Mouse (Mus musculus) megakaryocyte-erythroid progenitor cell, adult 5-6 weeks (primary cell): ENCODE results near the gene Rhbdl1. TPM values are rescaled to one million over a fixed set of nuclear protein-coding genes. Genes with fewer than 3 reads are reported as not detected.

Source experiments
- total RNA-seq, 2 experiments: library from RNA; stranded (forward) in 1 of 2; stranded (reverse) in 1 of 2; fragments of 200-1000, 215-1000 nt in 1 of 2; fragments of >200 nt in 1 of 2; fragmentation: Nextera tagmentation in 1 of 2; gene quantifications; 2 replicates each; pipeline ENCODE4 v1.2.3; 2014 to 2017

Rhbdl1 gene
- total RNA-seq, 2 experiments from 2014 or later = 0.47 to 0.50 TPM

Other genes with a start within 250 kb of the Rhbdl1 start
- gene Gng13, start 120.1 kb downstream of the Rhbdl1 start, total RNA-seq (2014; fragmentation: Nextera tagmentation) = not detected in 2 replicates
- not detected in 2 replicates for gene Gng13, start 120.1 kb downstream of the Rhbdl1 start, total RNA-seq (2017)
- gene Chtf18, start 109.9 kb downstream of the Rhbdl1 start, total RNA-seq (2014; fragmentation: Nextera tagmentation) = 59.0 and 65.4 TPM in 2 replicates
- 39.0 and 53.3 TPM in 2 replicates for gene Chtf18, start 109.9 kb downstream of the Rhbdl1 start, total RNA-seq (2017)
- gene Rpusd1, start 109.6 kb downstream of the Rhbdl1 start, total RNA-seq (2014; fragmentation: Nextera tagmentation) = 14.9 and 17.8 TPM in 2 replicates
- 1.8 and 2.1 TPM in 2 replicates for gene Rpusd1, start 109.6 kb downstream of the Rhbdl1 start, total RNA-seq (2017)
- gene Mslnl, start 101.3 kb downstream of the Rhbdl1 start, total RNA-seq (2014; fragmentation: Nextera tagmentation) = not detected in 2 replicates
- gene Mslnl, start 101.3 kb downstream of the Rhbdl1 start, total RNA-seq (2017) = not detected in 2 replicates
- gene Msln, start 82.9 kb downstream of the Rhbdl1 start, total RNA-seq (2014; fragmentation: Nextera tagmentation) = not detected in 2 replicates
- not detected in 2 replicates for gene Msln, start 82.9 kb downstream of the Rhbdl1 start, total RNA-seq (2017)
- 20.4 and 29.9 TPM in 2 replicates for gene Narfl, start 63.5 kb downstream of the Rhbdl1 start, total RNA-seq (2014; fragmentation: Nextera tagmentation)
- gene Narfl, start 63.5 kb downstream of the Rhbdl1 start, total RNA-seq (2017) = 10.3 and 23.8 TPM in 2 replicates
- gene Haghl, start 51.6 kb downstream of the Rhbdl1 start, total RNA-seq (2014; fragmentation: Nextera tagmentation) = 10.7 and 18.1 TPM in 2 replicates
- gene Haghl, start 51.6 kb downstream of the Rhbdl1 start, total RNA-seq (2017) = 11.8 and 15.7 TPM in 2 replicates
- gene Ccdc78, start 50.7 kb downstream of the Rhbdl1 start, total RNA-seq (2014; fragmentation: Nextera tagmentation) = 1.2 TPM in 1 of 2 replicates, not detected in the other
- 0.15 TPM in 1 of 2 replicates, not detected in the other for gene Ccdc78, start 50.7 kb downstream of the Rhbdl1 start, total RNA-seq (2017)
- gene Fam173a, start 44.4 kb downstream of the Rhbdl1 start, total RNA-seq (2014; fragmentation: Nextera tagmentation) = 62.4 and 172 TPM in 2 replicates
- 11.1 and 21.4 TPM in 2 replicates for gene Fam173a, start 44.4 kb downstream of the Rhbdl1 start, total RNA-seq (2017)
- 19.1 TPM in 1 of 2 replicates, not detected in the other for gene AC134908.4, start 41.6 kb downstream of the Rhbdl1 start, total RNA-seq (2014; fragmentation: Nextera tagmentation)
- not detected in 2 replicates for gene AC134908.4, start 41.6 kb downstream of the Rhbdl1 start, total RNA-seq (2017)
- gene Metrn, start 40.2 kb downstream of the Rhbdl1 start, total RNA-seq (2014; fragmentation: Nextera tagmentation) = 20.6 and 22.9 TPM in 2 replicates
- gene Metrn, start 40.2 kb downstream of the Rhbdl1 start, total RNA-seq (2017) = 11.3 and 15.5 TPM in 2 replicates
- 0.26 TPM in 1 of 2 replicates, not detected in the other for gene Fbxl16, start 28.2 kb downstream of the Rhbdl1 start, total RNA-seq (2014; fragmentation: Nextera tagmentation)
- gene Fbxl16, start 28.2 kb downstream of the Rhbdl1 start, total RNA-seq (2017) = not detected in 2 replicates
- 16.6 and 33.3 TPM in 2 replicates for gene Wdr24, start 13.7 kb downstream of the Rhbdl1 start, total RNA-seq (2014; fragmentation: Nextera tagmentation)
- 15.5 and 17.2 TPM in 2 replicates for gene Wdr24, start 13.7 kb downstream of the Rhbdl1 start, total RNA-seq (2017)
- 20.1 and 31.7 TPM in 2 replicates for gene Jmjd8, start 8.4 kb downstream of the Rhbdl1 start, total RNA-seq (2014; fragmentation: Nextera tagmentation)
- gene Jmjd8, start 8.4 kb downstream of the Rhbdl1 start, total RNA-seq (2017) = 19.5 and 21.5 TPM in 2 replicates
- 89.4 and 112 TPM in 2 replicates for gene Stub1, start 3.9 kb downstream of the Rhbdl1 start, total RNA-seq (2014; fragmentation: Nextera tagmentation)
- gene Stub1, start 3.9 kb downstream of the Rhbdl1 start, total RNA-seq (2017) = 77.6 and 77.7 TPM in 2 replicates
- gene Gm20683, start 4.5 kb upstream of the Rhbdl1 start, total RNA-seq (2014; fragmentation: Nextera tagmentation) = 1.7 and 6.4 TPM in 2 replicates
- gene Gm20683, start 4.5 kb upstream of the Rhbdl1 start, total RNA-seq (2017) = not detected in 2 replicates
- 51.2 and 54.8 TPM in 2 replicates for gene Rhot2, start 7.6 kb upstream of the Rhbdl1 start, total RNA-seq (2014; fragmentation: Nextera tagmentation)
- gene Rhot2, start 7.6 kb upstream of the Rhbdl1 start, total RNA-seq (2017) = 21.3 and 27.4 TPM in 2 replicates
- 43.3 and 47.4 TPM in 2 replicates for gene Wdr90, start 24.2 kb upstream of the Rhbdl1 start, total RNA-seq (2014; fragmentation: Nextera tagmentation)
- gene Wdr90, start 24.2 kb upstream of the Rhbdl1 start, total RNA-seq (2017) = 4.6 and 10.0 TPM in 2 replicates
- gene Mcrip2, start 31.5 kb upstream of the Rhbdl1 start, total RNA-seq (2014; fragmentation: Nextera tagmentation) = 87.4 and 109 TPM in 2 replicates
- gene Mcrip2, start 31.5 kb upstream of the Rhbdl1 start, total RNA-seq (2017) = 35.6 and 40.8 TPM in 2 replicates
- gene Mettl26, start 37.8 kb upstream of the Rhbdl1 start, total RNA-seq (2014; fragmentation: Nextera tagmentation) = 26.3 and 37.6 TPM in 2 replicates
- gene Mettl26, start 37.8 kb upstream of the Rhbdl1 start, total RNA-seq (2017) = 9.3 and 19.8 TPM in 2 replicates
- 0.87 TPM in 1 of 2 replicates, not detected in the other for gene Wfikkn1, start 43.6 kb upstream of the Rhbdl1 start, total RNA-seq (2014; fragmentation: Nextera tagmentation)
- gene Wfikkn1, start 43.6 kb upstream of the Rhbdl1 start, total RNA-seq (2017) = 0.19 and 1.4 TPM in 2 replicates
- 2.4 and 8.9 TPM in 2 replicates for gene Rab40c, start 82.4 kb upstream of the Rhbdl1 start, total RNA-seq (2014; fragmentation: Nextera tagmentation)
- gene Rab40c, start 82.4 kb upstream of the Rhbdl1 start, total RNA-seq (2017) = 7.9 and 30.2 TPM in 2 replicates
- 211 and 231 TPM in 2 replicates for gene Pigq, start 107.6 kb upstream of the Rhbdl1 start, total RNA-seq (2014; fragmentation: Nextera tagmentation)
- gene Pigq, start 107.6 kb upstream of the Rhbdl1 start, total RNA-seq (2017) = 102 and 156 TPM in 2 replicates
- not detected in 2 replicates for gene Nhlrc4, start 107.7 kb upstream of the Rhbdl1 start, total RNA-seq (2014; fragmentation: Nextera tagmentation)
- gene Nhlrc4, start 107.7 kb upstream of the Rhbdl1 start, total RNA-seq (2017) = not detected in 2 replicates
- gene A930017K11Rik, start 115.3 kb upstream of the Rhbdl1 start, total RNA-seq (2014; fragmentation: Nextera tagmentation) = not detected in 2 replicates
- gene A930017K11Rik, start 115.3 kb upstream of the Rhbdl1 start, total RNA-seq (2017) = 0.05 TPM in 1 of 2 replicates, not detected in the other
- gene Capn15, start 148.5 kb upstream of the Rhbdl1 start, total RNA-seq (2014; fragmentation: Nextera tagmentation) = 14.8 and 18.4 TPM in 2 replicates
- 1.7 and 3.5 TPM in 2 replicates for gene Capn15, start 148.5 kb upstream of the Rhbdl1 start, total RNA-seq (2017)
- gene Rab11fip3, start 232.3 kb upstream of the Rhbdl1 start, total RNA-seq (2014; fragmentation: Nextera tagmentation) = 0.48 and 3.2 TPM in 2 replicates
- 0.33 and 0.65 TPM in 2 replicates for gene Rab11fip3, start 232.3 kb upstream of the Rhbdl1 start, total RNA-seq (2017)